Mouse (Mus musculus): Measurements from ENCODE around the gene Stim2. TPM values are rescaled to one million over a fixed set of nuclear protein-coding genes. Genes with fewer than 3 reads are reported as not detected.

The Stim2 gene
- polyA plus RNA-seq, 1 experiment from 2014 or later, result 13.9 TPM

GRCm38 (mm10) chr5:54156944-54157527 lies 158.7 kb downstream of the Stim2 start:
- Histone ChIP-seq H3K27me3 (replicated peaks; ENCODE audit: low read depth, poor library complexity, severe bottlenecking) (peaks cover 4% of the 10 kb centered on the region; the same call in 1 of the 2 replicates), H3K4me3 (no peak overlapping the region), H3K36me3 (replicated peaks) (no peaks in the 10 kb centered on the region), H3K27ac (replicated peaks) (no peak overlapping the region), H3K4me1 (peaks cover 12% of the 10 kb centered on the region; the same call in 1 of the 2 replicates), H3K9me3 (no peaks in the 10 kb centered on the region)
- WGBS, result 75% methylated on average over 11 of the region's 11 CpGs
- DNase-seq (ENCODE audit: low spot score), result peak; percentile 13

- Histone ChIP-seq H3K27me3 (replicated peaks; ENCODE audit: low read depth, poor library complexity, severe bottlenecking) (peaks cover 4% of the 10 kb centered on the region; the same call in 1 of the 2 replicates), H3K4me1 (peaks cover 12% of the 10 kb centered on the region; the same call in 1 of the 2 replicates), H3K4me3 (no peak overlapping the region), H3K27ac (replicated peaks) (no peak overlapping the region), H3K36me3 (replicated peaks) (no peaks in the 10 kb centered on the region), H3K9me3 (no peaks in the 10 kb centered on the region)
- WGBS, result 71% methylated on average over 9 of the region's 9 CpGs
- DNase-seq (ENCODE audit: low spot score), result no peak
Measured at GRCm38 (mm10) chr5:54158230-54158629, 159.9 kb downstream of the Stim2 start.

GRCm38 (mm10) chr5:54159156-54159793 lies 161.0 kb downstream of the Stim2 start:
- peaks cover 12% of the 10 kb centered on the region; the same call in 1 of the 2 replicates for H3K4me1 ChIP-seq
- DNase-seq (ENCODE audit: low spot score), result no peak
- H3K9me3 ChIP-seq, result no peaks in the 10 kb centered on the region
- no peak overlapping the region for H3K4me3 ChIP-seq
- no peak overlapping the region for H3K27ac ChIP-seq (replicated peaks)
- WGBS, result 12% methylated on average over 6 of the region's 6 CpGs
- H3K27me3 ChIP-seq (replicated peaks; ENCODE audit: low read depth, poor library complexity, severe bottlenecking), result no peaks in the 10 kb centered on the region
- H3K36me3 ChIP-seq (replicated peaks), result no peaks in the 10 kb centered on the region

GRCm38 (mm10) chr5:54160561-54160960 lies 162.3 kb downstream of the Stim2 start:
- Histone ChIP-seq H3K4me3 (no peak overlapping the region), H3K4me1 (peaks cover 8% of the 10 kb centered on the region; the same call in 1 of the 2 replicates), H3K27me3 (replicated peaks; ENCODE audit: low read depth, poor library complexity, severe bottlenecking) (no peaks in the 10 kb centered on the region), H3K27ac (replicated peaks) (no peak overlapping the region), H3K36me3 (replicated peaks) (no peaks in the 10 kb centered on the region), H3K9me3 (no peaks in the 10 kb centered on the region)
- DNase-seq (ENCODE audit: low spot score), result no peak
- 91% methylated on average over 4 of the region's 4 CpGs for WGBS

DNA sequence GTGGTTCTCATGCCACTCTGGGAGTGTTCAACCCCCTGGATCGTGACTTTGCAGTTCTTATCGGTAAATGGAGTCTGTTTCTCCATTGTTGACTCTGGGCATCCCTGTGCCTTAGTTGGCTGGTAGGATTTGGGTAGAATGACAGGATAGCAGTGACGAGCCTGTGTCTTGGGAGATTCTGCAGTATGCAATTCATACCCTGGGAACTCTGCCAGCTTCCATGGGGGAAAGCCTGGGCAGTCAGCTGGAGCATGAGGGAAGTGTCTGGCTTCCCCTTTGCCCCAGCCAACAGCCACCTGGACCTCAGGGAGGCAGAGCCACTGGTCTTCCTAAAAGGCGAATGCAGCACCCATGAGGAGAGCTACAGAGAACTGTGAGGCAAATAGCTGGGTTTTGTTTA lies 165.6 kb downstream of the Stim2 start:
- H3K9me3 ChIP-seq, result no peaks in the 10 kb centered on the region
- peaks cover 6% of the 10 kb centered on the region; the same call in 1 of the 2 replicates for H3K4me1 ChIP-seq
- H3K36me3 ChIP-seq (replicated peaks), result no peaks in the 10 kb centered on the region
- no peak overlapping the region for H3K4me3 ChIP-seq
- DNase-seq (ENCODE audit: low spot score), result no peak
- no peak overlapping the region for H3K27ac ChIP-seq (replicated peaks)
- WGBS, result 84% methylated on average over 4 of the region's 4 CpGs
- no peaks in the 10 kb centered on the region for H3K27me3 ChIP-seq (replicated peaks; ENCODE audit: low read depth, poor library complexity, severe bottlenecking)

Other genes with a start within 250 kb of the Stim2 start
- 46.3 and 48.2 TPM in 2 replicates for gene Tbc1d19, start 188.9 kb upstream of the Stim2 start, polyA plus RNA-seq (2016; fragmentation: Nextera tagmentation; extraction: Ambion mirVana)

All from embryonic facial prominence, embryonic 10.5 days (tissue).